Mouse (Mus musculus) ES-Bruce4 (cell line): Measurements from ENCODE around the gene Dennd5a. TPM values are rescaled to one million over a fixed set of nuclear protein-coding genes. Genes with fewer than 3 reads are reported as not detected.

Experiments
- H3K27ac ChIP-seq: 2 replicates; pipeline ENCODE4 v1.5.1; 2012; ENCODE audit warnings: low read length, inconsistent platforms; ENCODE audit not compliant: insufficient read depth
- H3K27me3 ChIP-seq: 2 replicates; pipeline ENCODE4 v1.6.1; 2012; ENCODE audit warnings: mild to moderate bottlenecking, low read length, inconsistent platforms; ENCODE audit not compliant: control insufficient read depth, poor library complexity, insufficient read depth, severe bottlenecking
- H3K36me3 ChIP-seq: 2 replicates; pipeline ENCODE4 v1.6.1; 2012; ENCODE audit warnings: inconsistent platforms, mild to moderate bottlenecking, low read length, moderate library complexity; ENCODE audit not compliant: control insufficient read depth, poor library complexity, insufficient read depth, severe bottlenecking
- H3K4me1 ChIP-seq: one replicate; pipeline ENCODE4 v1.8.1; 2011; ENCODE audit warnings: low read length; ENCODE audit not compliant: control insufficient read depth, insufficient read depth
- H3K4me3 ChIP-seq: 2 replicates; pipeline ENCODE4 v1.5.1; 2011; ENCODE audit warnings: low read depth, mild to moderate bottlenecking, low read length
- H3K9ac ChIP-seq: 2 replicates; pipeline ENCODE4 v1.6.1; 2012; ENCODE audit warnings: low read depth, mild to moderate bottlenecking, inconsistent platforms; ENCODE audit not compliant: poor library complexity, severe bottlenecking
- H3K9me3 ChIP-seq: replicated peaks from 2 replicates; pipeline ENCODE4 v1.6.1; 2012; ENCODE audit warnings: mild to moderate bottlenecking, low read length, inconsistent platforms; ENCODE audit not compliant: control insufficient read depth, poor library complexity, insufficient read depth, severe bottlenecking
- CTCF ChIP-seq: IDR thresholded peaks from one replicate; pipeline ENCODE4 v1.8.1; 2011; ENCODE audit warnings: low read depth, low read length
- EP300 ChIP-seq: IDR thresholded peaks from 2 replicates; pipeline ENCODE4 v1.6.1; 2011; ENCODE audit warnings: low read depth, low read length; ENCODE audit not compliant: insufficient read depth
- POLR2A ChIP-seq: IDR thresholded peaks from one replicate; pipeline ENCODE4 v1.8.1; 2011; ENCODE audit warnings: low read length; ENCODE audit not compliant: insufficient read depth
- polyA plus RNA-seq: library from polyadenylated mRNA; stranded (reverse); fragments of >200 nt; gene quantifications from 2 replicates; pipeline ENCODE4 v1.2.4, GENCODE M21; 2011; ENCODE audit warnings: low read depth; ENCODE audit not compliant: missing spikeins, insufficient read depth, insufficient read length

Gene Dennd5a
- polyA plus RNA-seq, 1 experiment, result 56.2 TPM

- Histone ChIP-seq H3K9me3 (no peaks in the 10 kb centered on the region), H3K36me3 (no peaks in the 10 kb centered on the region), H3K27ac (0 out of 2 replicates have a peak overlapping the region, but pooled peaks have one; percentile 4), H3K4me1 (peaks cover 8% of the 10 kb centered on the region), H3K27me3 (no peaks in the 10 kb centered on the region), H3K9ac (no peak overlapping the region), H3K4me3 (no peak overlapping the region)
- TF ChIP-seq CTCF (no peak), POLR2A (no peak), EP300 (no peak)
These were observed 78.6 kb downstream of the Dennd5a start for GRCm38 (mm10) chr7:109881561-109882099.

DNA sequence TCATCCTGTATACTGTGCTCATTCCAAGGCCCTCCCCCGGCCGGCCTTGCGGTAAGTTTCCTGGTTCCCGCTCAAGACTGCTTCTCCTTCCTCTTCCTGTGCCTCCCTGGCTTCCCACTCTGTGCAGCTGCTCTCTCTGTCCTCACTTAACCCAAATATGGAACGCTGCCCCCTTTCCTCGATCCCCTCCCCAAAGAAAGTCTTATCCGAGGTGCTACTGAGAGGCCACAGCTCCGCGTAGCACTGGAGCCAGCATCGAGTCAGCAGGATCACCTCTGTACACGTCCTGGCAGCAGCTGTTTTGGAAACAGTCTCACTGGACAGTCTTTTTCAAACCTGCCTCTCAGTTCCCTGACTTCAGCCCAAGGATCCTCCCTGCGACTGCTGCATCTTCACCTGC is 81.1 kb downstream of the Dennd5a start:
- TF ChIP-seq CTCF (no peak), EP300 (no peak), POLR2A (no peak)
- Histone ChIP-seq H3K27me3 (no peaks in the 10 kb centered on the region), H3K4me3 (no peak overlapping the region), H3K4me1 (peaks cover 8% of the 10 kb centered on the region), H3K27ac (no peak overlapping the region), H3K9ac (0 out of 2 replicates have a peak overlapping the region, but pooled peaks have one; percentile 4), H3K9me3 (no peaks in the 10 kb centered on the region), H3K36me3 (no peaks in the 10 kb centered on the region)

GRCm38 (mm10) chr7:109876085-109876484 is 84.2 kb downstream of the Dennd5a start:
- peak; percentile 3 for TF ChIP-seq CTCF
- no peak for TF ChIP-seq EP300
- H3K27ac ChIP-seq, result no peak overlapping the region

GRCm38 (mm10) chr7:109875598-109875997 is 84.7 kb downstream of the Dennd5a start:
- Histone ChIP-seq H3K27me3 (no peaks in the 10 kb centered on the region), H3K27ac (peak overlapping the region; percentile 66; the same call in 1 of the 2 replicates), H3K9me3 (no peaks in the 10 kb centered on the region), H3K36me3 (no peaks in the 10 kb centered on the region), H3K4me3 (no peak overlapping the region), H3K9ac (no peak overlapping the region), H3K4me1 (peaks cover 6% of the 10 kb centered on the region)
- no peak for TF ChIP-seq POLR2A
- TF ChIP-seq EP300, result no peak
- no peak for TF ChIP-seq CTCF

More at GRCm38 (mm10) chr7:109876085-109876484, 84.2 kb downstream of the Dennd5a start:
- Histone ChIP-seq H3K9ac (no peak overlapping the region), H3K27me3 (no peaks in the 10 kb centered on the region), H3K36me3 (no peaks in the 10 kb centered on the region), H3K9me3 (no peaks in the 10 kb centered on the region), H3K4me1 (peaks cover 7% of the 10 kb centered on the region), H3K4me3 (no peak overlapping the region)

DNA sequence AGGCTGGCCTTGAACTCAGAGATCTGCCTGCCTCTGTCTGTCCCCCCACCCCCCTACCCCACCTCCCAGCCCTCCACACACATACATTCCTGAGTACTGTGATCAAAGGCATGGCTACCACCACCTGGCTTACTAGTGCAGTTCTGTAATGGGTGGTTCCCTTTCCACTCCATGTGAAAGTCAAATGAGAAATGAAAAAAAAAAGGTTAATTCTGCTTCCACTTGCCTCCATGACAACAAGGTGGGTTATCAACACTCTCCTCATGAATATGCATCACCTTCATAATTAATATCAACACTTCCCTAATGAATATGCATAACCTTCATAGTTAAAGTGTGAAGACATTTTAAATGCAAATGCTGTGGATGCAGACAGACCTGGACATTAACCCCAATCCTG is 85.2 kb downstream of the Dennd5a start:
- Histone ChIP-seq H3K27me3 (no peaks in the 10 kb centered on the region), H3K9me3 (no peaks in the 10 kb centered on the region), H3K36me3 (no peaks in the 10 kb centered on the region), H3K27ac (peak overlapping the region; percentile 66; the same call in 1 of the 2 replicates), H3K9ac (no peak overlapping the region), H3K4me3 (no peak overlapping the region), H3K4me1 (peaks cover 3% of the 10 kb centered on the region)
- TF ChIP-seq EP300 (no peak), POLR2A (no peak), CTCF (no peak)

DNA sequence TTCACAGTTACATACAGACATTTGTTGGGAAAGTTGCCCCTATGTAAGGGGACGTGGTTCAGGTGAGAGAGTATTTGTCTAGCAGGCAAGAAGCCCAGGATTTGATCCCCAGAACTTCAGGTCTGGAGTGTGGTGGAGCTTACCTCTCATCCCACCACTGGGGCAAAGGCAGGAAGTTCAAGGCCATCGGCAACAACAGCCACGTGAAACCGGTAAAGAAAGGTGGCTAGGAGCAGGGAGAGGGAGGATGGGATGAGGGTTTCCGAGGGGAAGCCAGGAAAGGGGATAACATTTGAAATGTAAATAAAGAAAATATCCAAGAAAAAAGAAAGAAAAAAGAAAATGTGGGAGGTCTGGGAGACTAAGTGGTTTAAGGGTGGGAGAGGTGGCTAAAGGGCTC is 87.1 kb downstream of the Dennd5a start:
- Histone ChIP-seq H3K9me3 (no peaks in the 10 kb centered on the region), H3K27ac (peak overlapping the region; percentile 42; the same call in 1 of the 2 replicates), H3K36me3 (no peaks in the 10 kb centered on the region), H3K9ac (no peak overlapping the region), H3K27me3 (no peaks in the 10 kb centered on the region), H3K4me1 (no peaks in the 10 kb centered on the region), H3K4me3 (no peak overlapping the region)
- TF ChIP-seq EP300, result peak; percentile 78
- no peak for TF ChIP-seq POLR2A
